Mouse (Mus musculus): ENCODE results near the gene Plppr3. TPM values are rescaled to one million over a fixed set of nuclear protein-coding genes. Genes with fewer than 3 reads are reported as not detected.
A peak's percentile ranks its signal among the peaks of the same experiment; 100 is the strongest.

Gene Plppr3
- polyA plus RNA-seq, 1 experiment from 2014 or later: 16.4 TPM

GRCm38 (mm10) chr10:79883297-79884084, 9.1 kb upstream of the Plppr3 start:
- Histone ChIP-seq H3K4me3 (0 out of 2 replicates have a peak overlapping the region, but pooled peaks have one; percentile 6), H3K27ac (replicated peaks) (no peak overlapping the region), H3K36me3 (no peaks in the 10 kb centered on the region), H3K9ac (peak overlapping the region; percentile 57; the same call in 1 of the 2 replicates), H3K9me3 (no peaks in the 10 kb centered on the region), H3K4me1 (peaks cover 40% of the 10 kb centered on the region), H3K27me3 (replicated peaks) (peaks cover 47% of the 10 kb centered on the region), H3K4me2 (peak overlapping the region; percentile 16; the same call in 1 of the 2 replicates)
- WGBS: 14% methylated on average over 22 of the region's 22 CpGs
- no peak for ATAC-seq (ENCODE audit: extremely low read depth, insufficient number of reproducible peaks, low FRiP score, low TSS enrichment)

GRCm38 (mm10) chr10:79881981-79882380, 7.5 kb upstream of the Plppr3 start:
- Histone ChIP-seq H3K9ac (peak overlapping the region; percentile 74), H3K27ac (replicated peaks) (no peak overlapping the region), H3K36me3 (no peaks in the 10 kb centered on the region), H3K9me3 (no peaks in the 10 kb centered on the region), H3K27me3 (replicated peaks) (peaks cover 46% of the 10 kb centered on the region), H3K4me3 (peak overlapping the region; percentile 34), H3K4me1 (peaks cover 43% of the 10 kb centered on the region), H3K4me2 (peak overlapping the region; percentile 62)
- WGBS: 6% methylated on average over 22 of the region's 22 CpGs
- no peak for ATAC-seq (ENCODE audit: extremely low read depth, insufficient number of reproducible peaks, low FRiP score, low TSS enrichment)

GRCm38 (mm10) chr10:79880721-79881120, 6.3 kb upstream of the Plppr3 start:
- H3K4me1 ChIP-seq: peaks cover 44% of the 10 kb centered on the region
- 0 out of 2 replicates have a peak overlapping the region, but pooled peaks have one; percentile 11 for H3K9ac ChIP-seq
- ATAC-seq (ENCODE audit: extremely low read depth, insufficient number of reproducible peaks, low FRiP score, low TSS enrichment): no peak
- no peak overlapping the region for H3K27ac ChIP-seq (replicated peaks)
- H3K36me3 ChIP-seq: no peaks in the 10 kb centered on the region
- H3K4me2 ChIP-seq: no peak overlapping the region
- WGBS: 19% methylated on average over 9 of the region's 9 CpGs
- peaks cover 40% of the 10 kb centered on the region for H3K27me3 ChIP-seq (replicated peaks)
- no peaks in the 10 kb centered on the region for H3K9me3 ChIP-seq
- H3K4me3 ChIP-seq: no peak overlapping the region

GRCm38 (mm10) chr10:79879527-79879926, 5.1 kb upstream of the Plppr3 start:
- Histone ChIP-seq H3K9ac (0 out of 2 replicates have a peak overlapping the region, but pooled peaks have one; percentile 37), H3K27ac (replicated peaks) (no peak overlapping the region), H3K9me3 (no peaks in the 10 kb centered on the region), H3K4me1 (peaks cover 46% of the 10 kb centered on the region), H3K4me2 (no peak overlapping the region), H3K27me3 (replicated peaks) (peaks cover 50% of the 10 kb centered on the region), H3K4me3 (no peak overlapping the region), H3K36me3 (no peaks in the 10 kb centered on the region)
- 30% methylated on average over 3 of the region's 3 CpGs for WGBS
- no peak for ATAC-seq (ENCODE audit: extremely low read depth, insufficient number of reproducible peaks, low FRiP score, low TSS enrichment)

GRCm38 (mm10) chr10:79877757-79878156, 3.3 kb upstream of the Plppr3 start:
- no peak overlapping the region for H3K27ac ChIP-seq (replicated peaks)
- H3K4me2 ChIP-seq: no peak overlapping the region
- H3K4me3 ChIP-seq: no peak overlapping the region
- no peak overlapping the region for H3K9ac ChIP-seq
- H3K4me1 ChIP-seq: peaks cover 52% of the 10 kb centered on the region
- H3K27me3 ChIP-seq (replicated peaks): peaks cover 49% of the 10 kb centered on the region
- no peaks in the 10 kb centered on the region for H3K9me3 ChIP-seq
- no peaks in the 10 kb centered on the region for H3K36me3 ChIP-seq
- ATAC-seq (ENCODE audit: extremely low read depth, insufficient number of reproducible peaks, low FRiP score, low TSS enrichment): no peak
- 59% methylated on average over 12 of the region's 12 CpGs for WGBS

- ATAC-seq (ENCODE audit: extremely low read depth, insufficient number of reproducible peaks, low FRiP score, low TSS enrichment): no peak
- Histone ChIP-seq H3K9ac (no peak overlapping the region), H3K4me2 (no peak overlapping the region), H3K9me3 (no peaks in the 10 kb centered on the region), H3K4me1 (peaks cover 46% of the 10 kb centered on the region), H3K4me3 (no peak overlapping the region), H3K27me3 (replicated peaks) (peaks cover 44% of the 10 kb centered on the region), H3K36me3 (no peaks in the 10 kb centered on the region), H3K27ac (replicated peaks) (no peak overlapping the region)
- 36% methylated on average over 1 of the region's 1 CpGs for whole genome bisulfite sequencing
Measured at GRCm38 (mm10) chr10:79877174-79877573, 2.7 kb upstream of the Plppr3 start.

GRCm38 (mm10) chr10:79873715-79874289, 632 bp downstream of the Plppr3 start:
- ATAC-seq (ENCODE audit: extremely low read depth, insufficient number of reproducible peaks, low FRiP score, low TSS enrichment): no peak
- H3K36me3 ChIP-seq: no peaks in the 10 kb centered on the region
- peaks cover 22% of the 10 kb centered on the region for H3K4me1 ChIP-seq
- peak overlapping the region; percentile 88 for H3K9ac ChIP-seq
- H3K4me3 ChIP-seq: peak overlapping the region; percentile 72
- peak overlapping the region; percentile 94 for H3K4me2 ChIP-seq
- no peaks in the 10 kb centered on the region for H3K9me3 ChIP-seq
- peaks cover 23% of the 10 kb centered on the region; the same call in 1 of the 2 replicates for H3K27me3 ChIP-seq (replicated peaks)
- WGBS: 5% methylated on average over 26 of the region's 26 CpGs
- no peak overlapping the region; the same call in 1 of the 2 replicates for H3K27ac ChIP-seq (replicated peaks)

- H3K27me3 ChIP-seq (replicated peaks): peaks cover 22% of the 10 kb centered on the region; the same call in 1 of the 2 replicates
- ATAC-seq (ENCODE audit: extremely low read depth, insufficient number of reproducible peaks, low FRiP score, low TSS enrichment): no peak
- H3K9ac ChIP-seq: peak overlapping the region; percentile 88
Measured at GRCm38 (mm10) chr10:79873313-79873712, 1.1 kb downstream of the Plppr3 start.

GRCm38 (mm10) chr10:79872862-79873261, 1.6 kb downstream of the Plppr3 start:
- WGBS: 39% methylated on average over 3 of the region's 3 CpGs
- Histone ChIP-seq H3K27me3 (replicated peaks) (peaks cover 18% of the 10 kb centered on the region; the same call in 1 of the 2 replicates), H3K27ac (replicated peaks) (no peak overlapping the region), H3K36me3 (no peaks in the 10 kb centered on the region), H3K4me3 (peak overlapping the region; percentile 72), H3K4me2 (peak overlapping the region; percentile 94), H3K9me3 (no peaks in the 10 kb centered on the region), H3K9ac (no peak overlapping the region), H3K4me1 (peaks cover 22% of the 10 kb centered on the region)
- no peak for ATAC-seq (ENCODE audit: extremely low read depth, insufficient number of reproducible peaks, low FRiP score, low TSS enrichment)

More at GRCm38 (mm10) chr10:79873313-79873712, 1.1 kb downstream of the Plppr3 start:
- Histone ChIP-seq H3K9me3 (no peaks in the 10 kb centered on the region), H3K36me3 (no peaks in the 10 kb centered on the region), H3K4me2 (peak overlapping the region; percentile 94), H3K4me3 (peak overlapping the region; percentile 72), H3K27ac (replicated peaks) (no peak overlapping the region), H3K4me1 (peaks cover 22% of the 10 kb centered on the region)
- WGBS: 18% methylated on average over 6 of the region's 6 CpGs

- H3K27me3 ChIP-seq (replicated peaks): peaks cover 18% of the 10 kb centered on the region; the same call in 1 of the 2 replicates
- no peak overlapping the region for H3K4me2 ChIP-seq
- no peaks in the 10 kb centered on the region for H3K9me3 ChIP-seq
- WGBS: 84% methylated on average over 8 of the region's 8 CpGs
- no peaks in the 10 kb centered on the region for H3K36me3 ChIP-seq
- ATAC-seq (ENCODE audit: extremely low read depth, insufficient number of reproducible peaks, low FRiP score, low TSS enrichment): no peak
- no peak overlapping the region for H3K9ac ChIP-seq
- H3K27ac ChIP-seq (replicated peaks): no peak overlapping the region
- H3K4me1 ChIP-seq: peaks cover 17% of the 10 kb centered on the region
- no peak overlapping the region for H3K4me3 ChIP-seq
Measured at GRCm38 (mm10) chr10:79871845-79872244, 2.6 kb downstream of the Plppr3 start.

- H3K27me3 ChIP-seq (replicated peaks): no peaks in the 10 kb centered on the region
- H3K4me3 ChIP-seq: no peak overlapping the region
- H3K4me1 ChIP-seq: peaks cover 11% of the 10 kb centered on the region
- no peak for ATAC-seq (ENCODE audit: extremely low read depth, insufficient number of reproducible peaks, low FRiP score, low TSS enrichment)
- H3K4me2 ChIP-seq: no peak overlapping the region
- no peak overlapping the region for H3K27ac ChIP-seq (replicated peaks)
- no peaks in the 10 kb centered on the region for H3K9me3 ChIP-seq
- H3K36me3 ChIP-seq: peaks cover 45% of the 10 kb centered on the region
- WGBS: 76% methylated on average over 11 of the region's 11 CpGs
- no peak overlapping the region for H3K9ac ChIP-seq
Measured at GRCm38 (mm10) chr10:79866601-79867000, 7.8 kb downstream of the Plppr3 start.
